Mouse (Mus musculus): Measurements from ENCODE around the gene Olfr279.

DNA sequence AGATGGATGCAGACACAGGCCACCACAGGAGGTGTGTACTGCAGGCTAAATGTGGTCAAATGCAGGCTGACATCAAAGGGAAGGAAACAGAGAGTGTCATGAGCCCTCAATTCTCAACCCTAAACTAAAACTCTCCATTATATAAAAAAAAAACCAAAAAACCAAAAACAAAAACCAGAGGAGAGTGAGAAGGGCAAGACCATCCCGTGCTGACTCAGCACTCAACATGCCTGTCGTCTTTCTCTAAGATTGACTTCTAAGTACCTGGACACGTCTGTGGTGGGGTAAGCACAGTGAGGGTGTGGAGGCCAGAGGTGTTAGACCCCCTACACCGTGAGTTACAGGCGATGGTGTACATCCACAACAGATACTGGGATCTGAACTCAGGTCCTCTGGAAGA lies 54.6 kb downstream of the Olfr279 start:
- TF ChIP-seq POLR2A (IDR thresholded peaks at IDR 0.05; ENCODE audit: insufficient read depth, low read length) (no peak), EP300 (IDR thresholded peaks at IDR 0.05; ENCODE audit: insufficient read depth, low read depth, low read length) (no peak)
